Mouse (Mus musculus) layer of hippocampus, adult 18-20 months (tissue): ENCODE measurements at regions not wholly inside any gene's neighbourhood (a gene's known extent, or its start where the extent isn't known, plus 50 kb on each side); places are given as distances from the start of the nearest gene placed in this dataset.
A peak's percentile ranks its signal among the peaks of the same experiment; 100 is the strongest.

Experiments used
- DNase-seq, 2 experiments: peaks; one replicate each; pipeline ENCODE4 v3.0.0; 2022; ENCODE audit warnings: low spot score in 2 of 2

DNA sequence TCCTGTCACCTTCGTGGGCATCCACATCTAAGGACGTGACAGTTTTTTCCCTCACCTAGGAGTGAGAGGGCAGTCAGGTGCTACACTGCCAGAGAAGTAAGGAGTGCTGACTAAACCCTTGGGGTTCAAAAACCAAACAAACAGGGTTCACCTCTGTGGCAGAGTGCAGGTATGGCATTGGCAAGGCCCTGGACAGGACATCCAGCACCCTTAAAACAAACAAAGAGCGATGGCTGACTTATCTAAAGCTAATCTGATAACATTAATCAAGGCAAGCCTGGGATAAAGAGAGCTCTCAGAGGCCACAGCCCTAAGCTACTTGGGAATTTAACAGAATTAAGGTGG lies 74.1 kb upstream of the Slc45a1 start:
- DNase-seq: no peak

- no peak for DNase-seq
These were observed 73.6 kb upstream of the Slc45a1 start for GRCm38 (mm10) chr4:150725443-150726135.

- DNase-seq: no peak
These were observed 72.8 kb upstream of the Slc45a1 start for GRCm38 (mm10) chr4:150724823-150725222.

- DNase-seq: no peak
These were observed 69.8 kb upstream of the Slc45a1 start for GRCm38 (mm10) chr4:150721619-150722283.

GRCm38 (mm10) chr4:150717866-150718265 lies 65.9 kb upstream of the Slc45a1 start:
- DNase-seq: no peak

GRCm38 (mm10) chr4:150715051-150715450 lies 63.1 kb upstream of the Slc45a1 start:
- no peak for DNase-seq

DNA sequence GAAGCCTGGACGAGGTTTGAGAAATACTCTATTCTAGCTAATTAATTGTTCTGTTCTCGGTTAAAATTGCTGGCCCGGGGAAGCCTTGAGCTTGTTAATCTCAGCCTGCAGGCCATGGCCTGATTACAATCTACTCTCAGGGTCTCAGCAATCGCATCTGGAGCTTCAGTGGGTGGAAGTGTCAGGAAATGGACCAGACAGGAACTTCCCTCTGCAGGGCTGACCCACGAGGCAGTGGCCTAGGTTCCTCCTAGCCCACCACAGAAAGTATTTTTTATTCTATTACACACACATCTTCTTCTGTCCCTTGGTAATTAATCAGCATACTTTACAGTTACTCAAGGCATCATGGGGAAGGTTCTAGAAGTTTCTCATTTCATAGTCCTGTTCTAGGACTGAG lies 61.3 kb upstream of the Slc45a1 start:
- no peak for DNase-seq

DNA sequence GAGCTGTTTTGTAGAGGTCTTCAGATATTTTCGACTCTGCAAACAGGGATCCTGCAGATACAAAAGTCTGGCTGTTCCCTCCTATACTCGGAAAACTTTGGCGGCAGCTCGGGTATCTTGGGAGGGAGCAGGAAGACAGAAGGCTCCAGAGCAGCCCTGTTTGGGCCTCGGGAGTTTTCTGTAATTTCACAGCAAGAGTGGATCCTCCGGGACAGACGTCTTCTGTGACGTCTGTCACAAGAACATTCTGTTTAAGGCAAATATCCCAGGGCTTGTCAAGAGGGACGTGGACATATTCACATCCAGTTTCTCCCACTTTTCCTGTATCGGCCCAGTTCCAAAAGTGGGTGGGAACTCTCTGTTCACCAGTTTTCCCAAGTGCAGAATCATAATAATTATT lies 60.9 kb upstream of the Slc45a1 start:
- peak in 1 of 2 experiments; percentile 70 for DNase-seq

- DNase-seq: no peak
These were observed 59.7 kb upstream of the Slc45a1 start for GRCm38 (mm10) chr4:150711646-150712045.

GRCm38 (mm10) chr4:150709391-150710130 lies 57.6 kb upstream of the Slc45a1 start:
- no peak for DNase-seq

GRCm38 (mm10) chr4:150708572-150708984 lies 56.6 kb upstream of the Slc45a1 start:
- DNase-seq: no peak

DNA sequence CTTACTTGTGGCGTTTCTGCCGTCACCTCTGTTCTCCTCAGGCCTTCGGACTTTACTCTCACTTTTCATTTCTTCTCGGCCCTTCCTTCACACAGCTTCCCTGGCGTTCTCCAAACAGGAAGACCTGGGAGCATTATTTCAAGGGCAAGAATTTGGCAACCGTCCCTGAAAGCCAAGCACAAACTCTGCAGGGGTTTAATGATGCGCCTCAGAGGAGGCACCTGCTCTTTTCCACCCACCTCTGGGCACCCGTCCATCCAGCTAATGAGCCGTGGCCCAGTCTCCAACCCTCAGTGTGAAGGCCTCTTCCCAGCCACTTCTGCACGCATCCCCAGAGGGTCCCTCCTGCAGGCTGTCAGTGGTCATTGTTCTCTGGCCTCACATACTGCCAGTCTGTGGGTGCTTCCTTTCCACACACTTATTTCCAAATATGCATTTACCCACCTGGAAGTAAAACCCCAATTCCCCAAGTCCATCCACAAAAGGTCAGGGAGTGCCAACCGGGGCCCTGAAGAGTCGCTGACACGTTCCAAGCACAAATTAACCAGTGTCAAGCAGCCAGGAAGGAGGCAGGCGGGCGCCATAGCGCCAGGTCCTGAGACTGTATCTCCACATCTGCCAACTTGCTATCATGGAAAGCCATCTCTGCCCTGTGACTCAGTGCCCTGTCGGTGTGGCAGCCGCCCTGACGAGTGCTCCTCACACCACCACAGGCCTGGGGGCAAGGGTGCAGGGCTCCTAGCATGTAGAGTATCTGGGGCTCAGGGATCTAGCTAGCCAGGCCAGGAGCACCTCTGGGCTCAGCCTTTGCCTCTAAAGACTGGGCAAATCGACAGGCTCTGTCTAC lies 56.0 kb upstream of the Slc45a1 start:
- DNase-seq: no peak

DNA sequence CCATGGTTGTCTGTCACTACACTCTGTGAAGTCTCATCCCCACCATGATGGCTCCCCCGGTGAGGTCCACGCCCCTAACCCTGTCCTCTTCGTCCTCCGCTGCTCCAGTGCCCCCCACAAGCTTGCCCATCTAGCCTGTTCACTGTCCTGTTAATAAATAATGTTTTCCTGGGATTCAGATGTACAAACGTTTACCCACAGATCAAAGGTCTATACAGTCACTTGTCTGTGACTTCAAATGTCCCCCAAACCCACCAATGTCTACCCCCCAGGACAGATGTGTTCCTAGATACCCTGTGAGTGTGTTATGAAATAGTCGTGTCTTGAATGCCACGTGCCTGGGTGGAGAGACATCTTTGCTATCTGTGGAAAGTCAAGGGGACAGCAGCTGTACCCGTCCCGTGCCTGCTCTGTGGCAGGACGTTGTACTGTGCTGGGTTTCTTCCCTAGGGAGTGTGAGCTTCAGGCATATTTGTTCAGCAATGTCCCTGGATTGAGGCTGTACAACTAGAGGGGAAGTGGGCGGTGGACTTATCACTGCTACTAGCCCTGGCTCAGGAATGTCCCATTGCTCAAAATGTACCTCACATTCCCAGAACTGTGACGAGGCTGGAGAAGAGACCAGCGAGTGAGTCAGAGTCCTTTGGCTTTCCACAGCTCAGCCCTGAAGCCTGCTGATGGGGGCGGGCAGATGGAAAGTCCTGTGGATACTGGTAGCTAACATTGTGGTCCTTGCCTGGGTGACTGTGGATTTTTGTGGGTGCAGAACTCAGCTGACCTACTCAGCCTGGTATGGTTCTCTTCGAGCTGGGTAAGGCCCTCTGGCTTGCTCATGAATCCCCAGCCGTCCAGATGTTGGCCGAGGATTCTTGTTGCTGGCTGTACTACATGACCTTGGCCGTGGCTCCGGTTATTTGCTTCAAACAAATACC lies 55.1 kb upstream of the Slc45a1 start:
- no peak for DNase-seq

GRCm38 (mm10) chr4:150706291-150706690 lies 54.3 kb upstream of the Slc45a1 start:
- no peak for DNase-seq

GRCm38 (mm10) chr4:150703266-150703665 lies 51.3 kb upstream of the Slc45a1 start:
- no peak for DNase-seq
